Mouse (Mus musculus) forebrain, embryonic 15.5 days (tissue): ENCODE measurements at regions not wholly inside any gene's neighbourhood (a gene's known extent, or its start where the extent isn't known, plus 50 kb on each side); places are given as distances from the start of the nearest gene placed in this dataset.

Experiments used
- ATAC-seq: fragments of 200-750 bp; cut with Nextera tagmentation; replicated peaks from 2 replicates; pipeline ENCODE4 v1.8.0; 2017; ENCODE audit warnings: mild to moderate bottlenecking, moderate TSS enrichment, moderate library complexity
- H3K27ac ChIP-seq: fragments of 300-500 bp; sonication (generic); replicated peaks from 2 replicates; pipeline ENCODE4 v1.5.1; 2015; ENCODE audit warnings: mild to moderate bottlenecking, inconsistent platforms
- H3K27me3 ChIP-seq: fragments of 300-500 bp; sonication (generic); 2 replicates; pipeline ENCODE4 v1.6.1; 2015; ENCODE audit warnings: inconsistent platforms
- H3K36me3 ChIP-seq: fragments of 300-500 bp; sonication (generic); 2 replicates; pipeline ENCODE4 v1.6.1; 2015; ENCODE audit warnings: mild to moderate bottlenecking, inconsistent platforms
- H3K4me1 ChIP-seq: fragments of 300-500 bp; sonication (generic); 2 replicates; pipeline ENCODE4 v1.6.1; 2015; ENCODE audit warnings: inconsistent platforms
- H3K4me2 ChIP-seq: fragments of 300-500 bp; sonication (generic); replicated peaks from 2 replicates; pipeline ENCODE4 v1.6.1; 2015; ENCODE audit warnings: mild to moderate bottlenecking, inconsistent platforms
- H3K4me3 ChIP-seq: fragments of 300-500 bp; sonication (generic); 2 replicates; pipeline ENCODE4 v1.5.1; 2015; ENCODE audit warnings: mild to moderate bottlenecking, inconsistent platforms
- H3K9ac ChIP-seq: fragments of 300-500 bp; sonication (generic); replicated peaks from 2 replicates; pipeline ENCODE4 v1.6.1; 2015; ENCODE audit warnings: mild to moderate bottlenecking, inconsistent platforms
- H3K9me3 ChIP-seq: fragments of 300-500 bp; sonication (generic); 2 replicates; pipeline ENCODE4 v1.6.1; 2016; ENCODE audit warnings: inconsistent platforms
- WGBS: fragments of 180-500 bp; shearing (Covaris S2); methylation state at CpG from one replicate; pipeline ENCODE4 v1.1.7; 2015; ENCODE audit warnings: mixed read lengths; 5-methylcytosine and 5-hydroxymethylcytosine counted together

DNA sequence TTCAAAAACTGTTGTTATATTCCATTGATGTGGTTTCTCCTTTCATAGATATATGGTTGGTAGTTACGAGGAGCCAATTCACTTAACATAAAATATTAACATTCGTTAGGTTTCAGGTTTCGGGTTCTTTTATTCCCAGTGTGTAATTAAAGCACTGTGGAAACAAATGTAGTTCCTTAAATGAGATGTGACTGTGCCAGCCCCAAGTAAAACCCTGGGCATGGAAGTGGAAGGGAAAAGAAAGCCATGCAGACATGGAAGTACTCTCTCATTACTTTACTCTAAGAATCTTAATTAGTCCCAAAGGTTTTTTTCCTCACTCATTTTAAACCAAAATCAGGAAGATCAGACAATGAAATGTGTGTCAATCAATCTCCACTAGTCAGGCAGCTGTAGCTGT lies 784.9 kb upstream of the Apob start:
- Histone ChIP-seq H3K9ac (no peak overlapping the region), H3K4me2 (no peak overlapping the region), H3K4me3 (no peak overlapping the region), H3K9me3 (no peaks in the 10 kb centered on the region), H3K27ac (no peak overlapping the region), H3K36me3 (no peaks in the 10 kb centered on the region), H3K27me3 (no peaks in the 10 kb centered on the region), H3K4me1 (0 out of 2 replicates have a peak, but pooled peaks cover 6% of the 10 kb centered on the region)
- ATAC-seq: peak; percentile 61
- 31% methylated on average over 3 of the region's 3 CpGs for WGBS

DNA sequence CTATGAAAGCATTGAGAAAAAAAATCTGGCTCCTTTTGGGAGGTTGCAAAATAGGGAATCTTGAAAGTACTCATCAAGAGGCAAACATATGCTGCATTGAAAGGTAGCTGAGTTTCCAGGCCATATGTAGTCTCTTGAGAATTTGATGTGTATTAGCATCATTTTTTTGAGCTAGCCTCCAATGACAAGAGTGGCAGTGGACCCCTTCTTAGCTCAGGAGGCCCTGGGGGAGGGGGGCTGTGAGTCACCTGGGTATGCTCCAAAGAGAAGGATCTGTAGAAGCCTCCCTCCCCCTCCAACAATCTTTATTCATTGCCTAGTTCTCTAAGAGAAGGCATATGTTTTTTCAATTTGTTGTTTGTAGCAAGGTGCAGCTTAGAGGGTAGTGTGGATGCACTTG lies 779.4 kb upstream of the Apob start:
- Histone ChIP-seq H3K9ac (no peak overlapping the region), H3K27me3 (no peaks in the 10 kb centered on the region)

GRCm38 (mm10) chr12:7200879-7201278 lies 776.6 kb upstream of the Apob start:
- ATAC-seq: no peak
- no peak overlapping the region for H3K9ac ChIP-seq
- H3K4me1 ChIP-seq: 0 out of 2 replicates have a peak, but pooled peaks cover 11% of the 10 kb centered on the region
- 84% methylated on average over 1 of the region's 1 CpGs for WGBS
- no peak overlapping the region for H3K27ac ChIP-seq
- H3K27me3 ChIP-seq: no peaks in the 10 kb centered on the region
- no peaks in the 10 kb centered on the region for H3K9me3 ChIP-seq
- no peak overlapping the region for H3K4me3 ChIP-seq
- H3K36me3 ChIP-seq: no peaks in the 10 kb centered on the region
- H3K4me2 ChIP-seq: no peak overlapping the region

More for the DNA sequence above, 779.4 kb upstream of the Apob start:
- peak; percentile 61; the same call in 1 of the 2 replicates for ATAC-seq
- Histone ChIP-seq H3K4me2 (no peak overlapping the region), H3K4me3 (no peak overlapping the region), H3K4me1 (0 out of 2 replicates have a peak, but pooled peaks cover 14% of the 10 kb centered on the region), H3K27ac (0 out of 2 replicates have a peak overlapping the region, but pooled peaks have one; percentile 27), H3K9me3 (no peaks in the 10 kb centered on the region), H3K36me3 (no peaks in the 10 kb centered on the region)

DNA sequence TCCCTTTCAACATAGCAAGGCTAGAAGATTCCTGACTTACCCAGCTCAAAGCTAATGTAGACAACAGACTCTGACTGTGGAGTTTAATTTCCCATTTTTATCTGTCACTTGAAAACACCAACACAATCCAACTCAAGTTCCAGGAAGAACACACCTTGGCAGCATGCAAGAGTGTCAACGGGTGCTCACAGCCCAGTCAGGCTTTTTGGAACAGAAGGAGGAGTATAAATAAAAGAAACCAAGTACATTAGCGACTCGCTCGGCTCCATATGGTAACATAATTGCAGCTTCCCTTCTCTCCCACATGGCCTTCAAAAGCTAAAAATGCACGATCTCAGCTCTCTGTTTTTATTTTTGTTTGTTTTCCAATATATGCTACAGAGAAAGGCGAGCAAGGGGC lies 761.8 kb upstream of the Apob start:
- Histone ChIP-seq H3K9me3 (no peaks in the 10 kb centered on the region), H3K4me3 (no peak overlapping the region), H3K4me2 (no peak overlapping the region), H3K4me1 (peaks cover 23% of the 10 kb centered on the region), H3K36me3 (no peaks in the 10 kb centered on the region), H3K9ac (no peak overlapping the region), H3K27ac (peak overlapping the region; percentile 72), H3K27me3 (no peaks in the 10 kb centered on the region)
- 45% methylated on average over 6 of the region's 6 CpGs for WGBS
- peak; percentile 77 for ATAC-seq

DNA sequence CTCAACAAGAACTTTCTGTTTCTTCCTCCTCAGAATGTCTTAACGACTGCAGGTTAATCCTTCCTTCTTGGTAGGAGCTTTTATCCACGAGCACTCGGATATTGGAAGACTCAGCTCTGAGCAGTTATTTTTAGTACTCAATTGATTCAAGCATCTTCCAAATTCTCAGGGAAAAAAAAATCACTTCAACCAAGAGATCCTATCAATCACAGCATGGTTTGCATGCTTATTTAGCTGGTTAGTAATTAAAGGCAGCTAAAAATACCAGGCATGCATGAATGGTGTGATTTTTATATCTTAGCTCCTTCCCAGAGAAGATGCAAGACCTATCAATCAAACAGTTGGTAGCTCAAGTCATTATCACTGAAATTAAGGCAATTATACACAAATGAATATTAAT lies 759.9 kb upstream of the Apob start:
- 16% methylated on average over 3 of the region's 3 CpGs for WGBS
- Histone ChIP-seq H3K4me1 (peaks cover 23% of the 10 kb centered on the region), H3K9me3 (no peaks in the 10 kb centered on the region), H3K4me3 (no peak overlapping the region), H3K36me3 (no peaks in the 10 kb centered on the region), H3K4me2 (no peak overlapping the region), H3K27me3 (no peaks in the 10 kb centered on the region), H3K9ac (no peak overlapping the region), H3K27ac (peak overlapping the region; percentile 72)
- ATAC-seq: peak; percentile 51

GRCm38 (mm10) chr12:7228124-7228523 lies 749.3 kb upstream of the Apob start:
- no peak for ATAC-seq
- Histone ChIP-seq H3K4me2 (no peak overlapping the region), H3K27me3 (no peaks in the 10 kb centered on the region), H3K9me3 (no peaks in the 10 kb centered on the region), H3K4me1 (no peaks in the 10 kb centered on the region), H3K36me3 (no peaks in the 10 kb centered on the region), H3K9ac (no peak overlapping the region), H3K27ac (no peak overlapping the region), H3K4me3 (no peak overlapping the region)
- 57% methylated on average over 2 of the region's 2 CpGs for WGBS

DNA sequence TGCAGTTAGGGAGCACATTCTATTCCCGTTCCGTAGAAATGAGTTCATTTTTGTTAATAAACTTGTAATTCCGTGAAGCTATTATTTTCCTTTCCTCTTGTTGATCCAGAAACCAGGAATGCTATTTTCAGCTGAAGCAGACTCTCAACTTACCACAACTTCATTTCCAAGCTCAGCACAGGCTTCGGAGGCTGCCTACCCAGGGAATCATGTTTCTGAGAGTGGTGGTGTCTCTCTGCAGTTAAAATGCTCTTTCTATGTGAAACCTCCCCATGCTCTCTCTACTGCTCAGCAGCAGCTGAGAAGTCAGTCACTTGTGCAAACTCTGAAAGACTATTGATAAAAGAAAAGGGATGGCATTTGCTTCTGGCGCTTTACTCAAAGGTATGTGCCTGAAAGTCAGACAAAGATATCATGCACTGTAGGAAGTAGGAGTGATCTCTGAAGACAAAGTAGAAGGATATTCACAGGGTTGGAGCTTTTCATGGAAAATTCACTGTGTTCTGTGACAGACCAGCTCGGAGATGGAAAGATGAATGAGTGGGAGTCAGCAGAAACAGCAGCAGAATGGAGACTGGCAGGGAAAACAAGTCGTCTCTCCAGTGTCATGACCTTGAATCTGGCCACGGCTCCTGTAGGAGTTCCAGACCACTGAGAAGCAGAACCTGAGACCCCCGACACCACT lies 748.8 kb upstream of the Apob start:
- no peak for ATAC-seq
- Histone ChIP-seq H3K36me3 (no peaks in the 10 kb centered on the region), H3K9ac (no peak overlapping the region), H3K4me3 (no peak overlapping the region), H3K4me1 (no peaks in the 10 kb centered on the region), H3K9me3 (no peaks in the 10 kb centered on the region), H3K27me3 (no peaks in the 10 kb centered on the region), H3K27ac (no peak overlapping the region), H3K4me2 (no peak overlapping the region)
- 81% methylated on average over 9 of the region's 9 CpGs for WGBS

- H3K9ac ChIP-seq: no peak overlapping the region
Measured at GRCm38 (mm10) chr12:7250324-7250723, 727.1 kb upstream of the Apob start.

GRCm38 (mm10) chr12:7270587-7270986 lies 706.9 kb upstream of the Apob start:
- no peak overlapping the region for H3K4me3 ChIP-seq
- H3K27ac ChIP-seq: no peak overlapping the region
- 96% methylated on average over 1 of the region's 1 CpGs for WGBS
- no peaks in the 10 kb centered on the region for H3K9me3 ChIP-seq
- no peak for ATAC-seq
- H3K4me2 ChIP-seq: no peak overlapping the region
- H3K4me1 ChIP-seq: no peaks in the 10 kb centered on the region
- H3K9ac ChIP-seq: no peak overlapping the region
- H3K36me3 ChIP-seq: no peaks in the 10 kb centered on the region
- H3K27me3 ChIP-seq: no peaks in the 10 kb centered on the region

More at GRCm38 (mm10) chr12:7250324-7250723, 727.1 kb upstream of the Apob start:
- Histone ChIP-seq H3K4me3 (no peak overlapping the region), H3K4me2 (no peak overlapping the region), H3K27me3 (no peaks in the 10 kb centered on the region), H3K36me3 (no peaks in the 10 kb centered on the region), H3K4me1 (no peaks in the 10 kb centered on the region), H3K9me3 (no peaks in the 10 kb centered on the region), H3K27ac (no peak overlapping the region)
- ATAC-seq: no peak

- H3K27ac ChIP-seq: no peak overlapping the region
- WGBS: 74% methylated on average over 4 of the region's 4 CpGs
- ATAC-seq: no peak
Measured at GRCm38 (mm10) chr12:7284354-7285036, 693.0 kb upstream of the Apob start.

GRCm38 (mm10) chr12:7291557-7291956 lies 685.9 kb upstream of the Apob start:
- ATAC-seq: 0 out of 2 replicates have a peak, but pooled peaks have one; percentile 38
- no peak overlapping the region for H3K4me2 ChIP-seq
- 40% methylated on average over 2 of the region's 2 CpGs for WGBS
- 0 out of 2 replicates have a peak overlapping the region, but pooled peaks have one; percentile 13 for H3K27ac ChIP-seq
- no peaks in the 10 kb centered on the region for H3K27me3 ChIP-seq
- no peak overlapping the region for H3K9ac ChIP-seq
- H3K9me3 ChIP-seq: no peaks in the 10 kb centered on the region
- H3K4me3 ChIP-seq: no peak overlapping the region
- H3K4me1 ChIP-seq: peaks cover 10% of the 10 kb centered on the region; the same call in 1 of the 2 replicates
- H3K36me3 ChIP-seq: no peaks in the 10 kb centered on the region

More at GRCm38 (mm10) chr12:7284354-7285036, 693.0 kb upstream of the Apob start:
- H3K4me3 ChIP-seq: no peak overlapping the region
- no peaks in the 10 kb centered on the region for H3K9me3 ChIP-seq
- peaks cover 3% of the 10 kb centered on the region; the same call in 1 of the 2 replicates for H3K4me1 ChIP-seq
- no peak overlapping the region for H3K9ac ChIP-seq
- no peaks in the 10 kb centered on the region for H3K36me3 ChIP-seq
- H3K4me2 ChIP-seq: no peak overlapping the region
- no peaks in the 10 kb centered on the region for H3K27me3 ChIP-seq

DNA sequence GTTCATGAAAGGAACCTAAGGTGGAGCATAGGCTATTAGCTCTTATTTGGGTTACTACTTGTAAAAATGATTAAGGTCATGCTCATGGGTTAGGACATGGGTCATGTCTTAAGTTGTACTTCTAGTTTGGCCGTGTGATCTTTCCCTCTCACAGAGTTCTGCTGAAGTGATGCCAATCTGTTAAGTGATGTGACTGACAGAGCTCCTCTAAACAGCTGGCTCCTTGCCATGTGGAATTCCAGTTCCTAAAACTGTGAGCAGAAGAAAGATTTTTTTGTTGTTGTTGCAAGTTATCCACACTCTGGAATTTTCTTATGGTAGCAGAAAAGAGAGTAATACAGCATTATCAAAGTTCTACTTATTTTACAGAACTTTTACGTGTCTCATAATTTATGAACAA lies 680.4 kb upstream of the Apob start:
- no peak for ATAC-seq
- WGBS: 43% methylated on average over 2 of the region's 2 CpGs
- Histone ChIP-seq H3K4me2 (no peak overlapping the region), H3K9me3 (no peaks in the 10 kb centered on the region), H3K9ac (no peak overlapping the region), H3K27ac (no peak overlapping the region), H3K4me1 (0 out of 2 replicates have a peak, but pooled peaks cover 4% of the 10 kb centered on the region), H3K36me3 (no peaks in the 10 kb centered on the region), H3K27me3 (no peaks in the 10 kb centered on the region), H3K4me3 (no peak overlapping the region)
